Mouse (Mus musculus) brain, embryonic 18.5 days (tissue): ENCODE data around the gene Pgs1.

Source experiments
- DNase-seq: peaks from one replicate; pipeline ENCODE4 v3.0.0-alpha.2; 2012; ENCODE audit warnings: low read depth, low spot score

Pgs1 gene

DNA sequence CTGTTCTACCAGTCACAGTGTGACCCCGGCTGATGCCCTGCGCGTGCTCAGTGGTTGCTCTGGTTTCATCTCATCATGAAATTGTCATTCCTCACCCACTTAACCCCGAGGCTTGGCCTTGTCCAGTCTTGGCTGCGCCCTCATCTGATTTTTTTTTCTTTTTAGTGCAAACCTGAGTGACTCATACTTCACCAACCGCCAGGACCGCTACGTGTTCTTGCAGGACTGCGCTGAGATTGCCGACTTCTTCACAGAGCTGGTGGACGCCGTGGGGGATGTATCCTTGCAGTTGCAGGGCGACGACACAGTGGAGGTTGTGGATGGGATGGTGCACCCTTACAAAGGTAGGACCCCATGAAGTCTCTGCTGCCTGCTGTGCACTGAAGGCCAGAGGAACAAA is 17.1 kb downstream of the Pgs1 start:
- DNase-seq = no peak

DNA sequence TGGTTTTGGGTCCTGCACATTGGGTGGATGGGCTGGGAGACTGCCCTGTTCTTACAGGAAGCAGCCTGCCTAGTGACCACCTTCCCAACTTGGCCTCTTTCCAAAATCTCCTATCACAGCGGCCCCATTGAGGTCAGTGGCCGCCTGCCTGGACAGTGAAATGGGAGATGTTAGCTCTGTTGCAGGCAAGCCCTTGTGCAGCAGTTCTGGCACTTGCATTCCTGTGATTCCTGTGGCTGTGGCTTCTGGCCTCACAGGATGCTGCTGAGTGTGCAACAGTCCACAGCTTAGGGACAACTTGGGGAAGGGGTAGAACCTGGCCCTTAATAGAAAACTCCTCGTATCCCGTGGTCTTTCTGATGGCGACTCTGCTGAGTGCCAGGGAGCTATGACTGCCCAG is 17.6 kb downstream of the Pgs1 start:
- no peak for DNase-seq

DNA sequence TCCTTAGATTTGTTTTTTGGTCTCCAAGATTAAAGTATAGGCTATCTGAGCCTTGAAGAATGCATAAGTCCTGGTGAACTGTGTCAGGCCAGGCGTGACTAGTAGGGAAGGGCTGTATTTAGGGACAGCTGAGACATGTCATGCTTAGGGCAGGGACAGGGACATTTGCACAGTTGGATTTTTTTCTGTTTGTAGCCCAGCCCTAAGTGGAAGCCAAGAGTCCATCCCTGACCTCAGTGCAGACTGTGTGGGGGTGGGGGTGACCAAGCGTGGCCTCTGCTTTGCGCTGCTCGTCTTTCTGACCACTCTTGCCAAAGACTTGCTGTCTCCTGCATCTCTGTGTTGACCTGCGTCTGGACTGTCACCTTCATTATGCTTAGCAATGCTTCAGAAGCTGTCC is 18.1 kb downstream of the Pgs1 start:
- no peak for DNase-seq

DNA sequence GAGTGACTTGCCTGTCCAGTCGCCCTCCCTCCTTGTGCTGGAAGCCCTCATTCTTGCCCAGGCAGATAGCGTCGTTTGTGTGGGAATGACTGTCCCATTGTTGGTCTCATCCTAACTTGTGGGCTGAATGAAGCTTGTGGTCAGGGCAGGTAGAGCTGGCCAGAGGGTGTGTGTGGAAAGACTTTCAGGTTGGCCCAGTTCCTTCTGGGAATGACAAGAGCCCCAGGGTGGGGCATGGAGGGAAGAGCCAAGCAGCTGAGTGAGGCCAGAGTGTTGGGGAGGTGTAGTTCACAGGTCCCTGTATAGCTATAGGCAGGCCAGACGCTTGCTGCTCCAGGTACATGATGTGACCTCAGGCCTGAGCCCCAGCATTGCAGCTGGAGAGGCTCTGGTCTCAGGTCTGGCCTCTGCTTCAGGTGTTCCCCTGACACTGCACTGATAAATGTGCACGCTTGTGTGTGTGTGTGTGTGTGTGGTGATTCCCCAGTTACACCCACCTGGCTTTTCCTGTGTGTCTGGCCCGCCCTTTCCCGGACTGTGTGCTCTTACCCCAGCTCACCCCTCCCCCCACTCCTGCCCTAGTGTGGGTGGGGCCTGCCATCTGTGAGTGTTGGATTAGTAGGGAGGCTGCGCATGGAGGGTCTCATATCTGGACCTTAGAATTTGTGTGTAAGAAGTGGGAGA is 21.5 kb downstream of the Pgs1 start:
- no peak for DNase-seq

DNA sequence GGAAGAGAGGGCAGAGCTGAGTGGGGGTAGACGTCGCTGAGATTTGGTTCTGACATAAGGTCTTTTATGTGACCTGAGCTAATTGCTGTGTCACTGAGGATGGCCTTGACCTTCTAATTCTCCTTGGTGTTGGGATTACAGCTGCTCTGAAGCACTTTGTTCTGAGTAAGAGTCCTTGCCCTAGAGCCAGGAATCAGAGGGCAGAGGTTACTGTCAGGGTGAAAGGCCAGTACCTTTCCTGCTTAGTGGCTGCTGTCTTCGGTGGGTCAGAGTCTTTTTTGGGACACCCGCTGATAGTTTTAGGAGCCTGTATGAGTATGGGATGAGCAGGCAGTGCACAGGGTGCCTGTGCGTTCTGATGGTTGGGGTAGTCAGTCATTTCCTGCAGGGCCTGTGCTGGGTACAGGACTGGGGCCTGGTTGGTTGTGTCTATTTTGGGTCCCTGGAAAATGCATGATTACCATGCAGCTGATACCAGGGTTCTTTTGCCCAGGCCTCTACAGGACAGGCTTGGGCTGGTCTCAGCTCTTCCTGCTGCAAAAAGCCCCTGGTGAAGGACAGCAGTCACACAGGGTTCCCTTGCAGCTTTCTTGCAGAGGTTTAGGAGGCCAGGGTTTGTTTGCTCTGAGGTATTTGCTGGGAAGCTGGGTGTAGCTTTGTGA is 22.2 kb downstream of the Pgs1 start:
- DNase-seq = no peak

DNA sequence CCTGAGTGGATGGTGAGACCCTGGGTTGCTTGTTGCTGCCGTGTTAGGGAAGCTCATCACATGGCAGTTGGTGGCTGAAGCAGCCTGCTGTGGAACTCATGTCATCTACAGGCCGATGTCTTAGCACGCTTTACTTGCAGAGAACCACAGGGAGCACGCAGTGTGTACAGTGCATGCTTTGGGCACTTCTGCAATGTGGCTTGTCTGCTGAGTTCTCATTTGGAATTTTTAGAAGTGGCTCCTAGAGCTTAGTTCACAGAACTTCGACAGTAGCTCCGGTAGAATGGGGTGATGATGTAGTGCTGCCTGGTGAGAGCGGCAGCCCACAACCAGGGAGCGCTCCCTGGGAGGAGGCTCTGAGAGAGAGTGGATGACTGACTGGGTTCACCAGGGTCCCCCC is 22.8 kb downstream of the Pgs1 start:
- DNase-seq = no peak

DNA sequence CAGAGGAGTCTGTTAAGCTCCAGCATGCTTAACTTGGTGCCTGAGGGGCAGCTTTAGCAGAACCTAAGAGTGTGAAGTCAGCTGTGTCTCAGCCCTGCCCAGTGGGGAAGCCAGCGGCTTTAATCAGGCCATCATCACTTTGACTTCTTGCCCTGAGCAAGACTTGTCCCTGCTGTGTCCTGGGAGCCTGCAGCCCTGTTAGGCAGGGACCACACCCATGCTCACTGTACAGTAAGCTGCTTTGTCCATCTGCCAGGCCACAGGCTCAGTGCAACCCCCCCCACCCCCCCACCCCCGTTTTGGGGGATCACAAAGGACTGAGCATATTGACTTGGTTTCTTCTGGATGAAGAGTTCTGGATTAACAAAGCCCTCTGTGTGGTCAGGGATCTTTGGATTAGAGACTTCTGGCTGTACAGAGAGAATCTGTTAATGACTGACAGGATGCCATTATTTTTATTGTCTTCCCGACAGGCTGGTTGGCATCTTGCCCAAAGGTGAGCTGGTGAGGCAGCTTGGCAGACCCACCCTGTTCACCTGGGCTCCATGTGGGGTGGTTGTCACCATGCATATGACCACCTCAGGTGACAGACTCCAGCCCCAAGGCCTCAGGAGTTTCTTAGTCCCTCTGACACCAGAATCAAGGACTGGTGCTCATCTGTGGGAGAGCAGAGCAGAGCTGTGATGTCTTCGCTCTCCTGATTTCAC is 23.9 kb downstream of the Pgs1 start:
- no peak for DNase-seq

DNA sequence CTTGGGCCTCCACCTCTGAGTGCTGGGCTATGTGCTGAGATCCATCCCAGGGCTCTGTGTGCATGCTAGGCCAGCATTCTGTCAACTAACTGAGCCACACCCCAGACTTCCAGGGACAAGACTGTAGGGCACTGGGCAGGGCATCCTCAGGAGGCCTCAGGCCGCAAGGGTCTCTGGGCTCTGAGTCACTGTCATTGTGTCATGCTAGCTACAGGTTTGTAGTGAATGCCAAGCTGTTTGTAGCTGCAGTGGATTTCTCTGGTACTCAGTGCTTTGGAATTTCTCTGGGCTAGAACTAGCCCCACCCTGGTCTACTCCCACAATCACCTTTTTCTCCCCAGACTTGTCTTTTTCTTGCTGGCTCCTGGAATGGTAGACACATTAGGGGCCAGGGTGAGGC is 26.5 kb downstream of the Pgs1 start:
- DNase-seq = no peak

DNA sequence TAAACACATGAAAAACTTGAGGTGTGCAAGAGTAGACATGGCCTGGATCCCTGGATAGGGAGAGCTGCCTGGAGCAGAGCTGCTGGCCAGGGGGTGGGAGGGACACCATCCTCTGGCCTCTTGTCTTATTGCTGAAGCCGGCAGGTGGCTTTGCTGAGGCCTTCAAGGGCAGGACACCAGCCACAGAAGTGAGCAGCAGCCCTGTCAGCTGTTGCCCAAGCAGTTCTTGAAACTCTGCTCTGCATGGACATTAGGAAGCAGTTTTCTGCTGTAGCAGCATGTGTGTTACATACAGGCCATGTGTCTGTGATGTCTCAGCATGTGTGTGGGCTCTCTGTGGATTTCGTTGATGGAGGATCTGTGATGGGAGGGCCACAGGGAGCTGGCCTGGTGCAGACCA is 27.2 kb downstream of the Pgs1 start:
- DNase-seq = no peak

DNA sequence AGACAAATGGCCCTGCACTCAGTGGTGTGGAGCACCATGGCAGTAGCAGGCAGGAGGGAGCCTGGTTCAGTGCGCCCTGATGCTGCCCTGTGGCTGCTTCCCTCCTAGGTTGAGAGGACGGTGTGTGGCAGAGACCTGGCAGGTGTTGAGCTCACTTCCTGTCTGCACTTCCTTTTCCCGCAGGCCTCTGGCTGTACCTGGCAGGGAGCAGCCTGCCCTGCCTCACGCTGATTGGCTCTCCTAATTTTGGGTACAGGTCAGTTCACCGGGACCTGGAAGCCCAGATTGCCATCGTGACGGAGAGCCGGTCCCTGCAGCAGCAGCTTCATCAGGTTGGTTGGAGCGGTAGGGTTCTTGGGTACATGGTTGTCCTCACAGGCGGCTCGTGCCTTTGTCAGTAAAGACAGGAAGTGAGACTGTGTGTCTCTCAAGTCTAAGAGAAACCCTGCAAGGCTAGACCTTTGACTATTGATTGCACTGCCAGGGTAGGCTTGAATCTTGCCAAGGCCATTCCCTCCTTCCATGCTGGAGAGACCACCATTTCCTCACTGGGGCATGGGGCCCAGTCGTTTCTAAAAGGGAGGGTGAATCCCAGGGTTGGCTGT is 28.4 kb downstream of the Pgs1 start:
- no peak for DNase-seq

DNA sequence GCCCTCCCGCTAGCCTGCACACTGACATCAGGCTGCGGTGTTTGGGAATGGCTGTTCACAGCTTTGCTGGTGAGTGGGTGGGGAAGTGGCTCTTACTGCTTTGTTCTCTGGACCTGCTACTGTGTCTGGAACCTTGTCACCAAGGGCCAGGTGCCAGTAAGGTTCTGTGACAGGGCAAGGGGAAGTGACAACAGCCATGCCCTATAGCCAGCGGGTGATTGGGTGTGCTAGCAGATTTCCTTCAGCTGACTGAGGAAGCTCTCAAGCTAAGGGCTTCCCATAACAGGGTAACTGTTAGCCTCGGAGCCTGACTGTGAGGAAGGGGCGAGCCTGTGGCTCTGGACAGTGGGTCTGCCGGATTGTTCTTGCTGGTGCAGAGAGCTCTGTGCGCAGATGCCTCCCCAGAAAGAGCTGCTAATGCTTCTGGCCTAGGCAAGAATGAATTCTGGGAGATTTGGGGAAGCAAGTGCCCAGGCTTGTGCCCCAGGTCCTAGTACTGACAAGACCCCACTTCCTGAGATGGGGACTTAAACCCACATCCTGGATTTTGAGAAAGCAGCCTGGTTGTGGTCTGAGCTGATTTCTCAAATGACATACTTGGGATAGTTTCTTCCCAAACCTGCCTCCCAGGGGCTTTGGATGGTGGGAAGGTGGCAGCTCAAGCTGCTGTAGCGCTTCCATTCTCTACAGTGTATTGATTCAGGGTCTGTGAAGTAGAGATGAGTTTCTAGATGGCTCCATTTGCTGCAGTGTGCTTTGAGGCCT is 29.5 kb downstream of the Pgs1 start:
- no peak for DNase-seq

DNA sequence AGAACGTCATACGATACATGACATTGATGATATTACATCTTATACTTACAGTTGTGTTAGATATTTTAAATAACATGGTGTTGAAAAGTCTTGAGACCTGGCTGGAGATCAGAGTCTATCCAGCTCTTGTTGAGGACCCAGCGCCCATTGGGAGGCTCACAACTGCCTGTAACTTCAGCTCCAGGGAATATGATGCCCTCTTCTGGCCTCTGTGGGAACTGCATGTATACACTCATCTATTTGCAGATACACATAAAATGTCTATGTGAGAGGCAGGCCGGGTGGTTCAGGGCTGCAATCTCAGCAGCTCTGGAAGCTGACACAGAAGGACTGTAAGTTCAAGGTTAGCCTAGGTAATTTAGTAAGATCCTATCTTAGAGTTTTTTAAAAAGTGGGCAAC is 32.2 kb downstream of the Pgs1 start:
- DNase-seq = no peak

DNA sequence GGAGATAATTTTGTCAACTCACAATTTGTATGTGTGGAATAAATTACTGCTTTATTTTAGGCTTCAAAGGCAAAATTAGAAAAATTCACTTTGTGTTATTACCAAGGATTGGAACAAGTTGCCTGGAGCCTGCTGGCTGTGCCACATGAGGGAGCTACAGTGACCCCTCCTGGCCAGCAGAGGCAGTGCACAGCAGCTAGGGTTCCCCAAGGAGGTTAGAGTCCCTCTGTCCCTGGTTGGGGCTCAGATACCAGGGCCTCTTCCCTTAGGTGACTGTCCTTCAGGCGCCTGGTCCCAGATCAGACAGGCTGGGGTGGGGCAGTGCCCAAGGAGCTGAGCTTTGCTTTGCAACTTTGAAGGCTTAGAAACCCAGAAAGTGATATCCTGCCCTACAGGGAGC is 35.7 kb downstream of the Pgs1 start:
- DNase-seq = no peak

DNA sequence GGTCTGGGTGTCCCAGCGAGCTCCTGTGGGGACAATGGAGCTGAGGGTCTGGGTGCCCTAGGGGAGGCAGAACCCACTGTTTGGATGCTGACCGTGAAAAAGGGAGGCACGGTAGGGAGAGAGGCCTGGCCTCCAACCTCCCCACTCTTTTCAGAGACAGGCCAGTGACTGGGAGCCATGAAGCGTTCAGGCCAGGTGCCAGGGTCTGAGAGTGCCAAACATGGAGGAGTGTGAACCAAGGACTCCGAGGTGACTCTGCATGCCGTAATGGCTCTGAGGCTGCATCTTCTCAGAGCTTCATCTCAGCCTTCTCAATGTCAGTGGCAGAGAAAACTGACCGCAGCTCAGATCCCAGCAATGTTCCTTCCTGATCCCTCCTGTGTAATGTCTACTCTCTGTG is 37.4 kb downstream of the Pgs1 start:
- DNase-seq = no peak

DNA sequence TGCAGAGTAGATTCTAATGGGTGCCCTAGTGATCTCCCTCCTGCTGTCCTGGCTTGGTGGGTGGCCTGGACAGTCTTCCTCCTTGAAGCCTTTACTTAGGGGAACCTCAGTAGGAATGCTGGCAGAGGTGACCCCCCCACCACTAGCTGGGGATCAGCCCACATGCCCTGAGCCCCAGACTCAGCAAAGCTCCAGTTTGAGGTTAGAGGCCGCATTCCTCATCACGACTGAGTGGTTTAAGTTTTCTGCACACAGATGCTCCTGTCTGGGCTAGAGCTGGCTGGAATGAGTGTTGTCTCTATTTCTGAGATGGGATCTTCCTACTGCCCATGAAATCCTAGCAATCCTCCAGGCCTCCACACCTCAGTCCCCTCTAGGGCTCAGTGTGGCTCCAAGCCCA is 38.0 kb downstream of the Pgs1 start:
- no peak for DNase-seq

DNA sequence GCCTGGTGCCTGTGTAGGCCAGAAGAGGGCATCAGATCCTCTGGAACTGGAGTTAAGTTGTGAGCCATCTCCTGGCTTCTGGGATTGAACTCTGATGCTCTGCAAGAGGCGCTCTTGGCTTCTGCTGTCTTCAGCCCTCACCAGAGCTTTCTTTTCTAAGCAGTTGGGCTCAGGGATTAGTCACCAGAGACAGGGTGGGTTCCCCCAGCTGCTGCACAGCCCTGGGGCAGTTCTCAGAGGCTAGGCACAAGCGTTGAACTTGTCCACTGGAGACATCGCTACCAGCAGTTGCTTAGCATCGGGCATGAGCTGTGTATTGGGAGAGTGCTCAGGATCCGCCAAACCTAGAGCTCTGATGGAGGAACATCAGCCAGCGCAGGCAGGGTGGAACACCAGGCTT is 43.1 kb downstream of the Pgs1 start:
- no peak for DNase-seq

DNA sequence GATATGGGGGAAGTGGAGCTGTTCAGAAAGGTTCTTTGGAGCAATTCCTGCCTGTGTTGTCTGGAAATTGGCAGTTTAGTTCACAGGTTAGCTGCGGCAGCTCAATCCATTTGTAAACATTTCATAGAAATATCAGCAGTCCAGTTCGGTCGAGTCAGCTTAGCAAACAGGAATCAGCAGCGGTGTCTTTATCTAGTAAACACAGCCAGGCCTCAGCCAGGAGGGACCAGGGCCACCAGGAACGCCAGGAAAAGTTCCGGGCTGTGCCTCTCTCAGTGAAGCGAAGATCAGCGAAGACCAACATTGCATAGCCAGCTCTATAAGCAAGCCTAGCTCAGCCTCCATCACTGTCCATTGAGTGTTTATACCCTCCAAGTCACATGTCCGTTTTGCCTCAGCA is 45.0 kb downstream of the Pgs1 start:
- no peak for DNase-seq

DNA sequence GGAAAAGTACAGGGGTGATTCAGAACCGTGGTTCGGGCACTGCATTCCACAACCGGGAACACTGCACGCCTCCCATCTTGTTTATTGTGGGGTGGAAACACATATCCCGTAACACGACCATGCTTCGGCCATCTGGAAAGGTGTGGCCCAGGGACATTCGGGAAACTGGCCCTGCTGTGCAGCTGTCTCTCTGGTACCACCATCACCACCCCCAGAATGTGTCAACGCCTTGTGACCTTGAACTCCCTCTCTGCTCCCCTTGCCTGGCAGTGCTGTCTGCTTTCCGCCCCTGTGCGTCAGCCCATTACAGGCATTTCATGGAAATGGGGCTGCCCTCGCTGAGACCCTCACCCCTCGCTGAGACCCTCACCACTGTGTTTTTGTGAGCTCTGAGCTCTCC is 48.3 kb downstream of the Pgs1 start:
- no peak for DNase-seq

DNA sequence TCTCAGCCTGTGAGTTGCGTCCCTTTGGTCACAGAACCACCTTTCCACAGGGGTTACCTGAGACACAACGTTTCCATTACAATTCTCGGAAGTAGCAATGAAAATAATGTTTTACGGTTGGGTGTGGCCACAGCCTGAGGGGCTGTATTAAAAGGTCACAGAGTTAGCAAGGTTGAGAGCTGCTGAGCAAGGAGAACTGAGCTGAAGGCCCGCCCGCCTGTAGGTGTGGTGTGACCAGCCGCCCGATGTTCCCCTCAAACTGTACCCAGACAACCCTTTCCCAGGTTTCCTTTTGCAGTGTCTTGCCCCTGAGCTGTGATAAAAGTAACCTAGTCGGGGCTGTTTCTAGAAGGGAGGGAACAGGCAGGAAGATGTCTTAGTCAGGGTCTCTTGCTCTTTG is 49.0 kb downstream of the Pgs1 start:
- DNase-seq = no peak

DNA sequence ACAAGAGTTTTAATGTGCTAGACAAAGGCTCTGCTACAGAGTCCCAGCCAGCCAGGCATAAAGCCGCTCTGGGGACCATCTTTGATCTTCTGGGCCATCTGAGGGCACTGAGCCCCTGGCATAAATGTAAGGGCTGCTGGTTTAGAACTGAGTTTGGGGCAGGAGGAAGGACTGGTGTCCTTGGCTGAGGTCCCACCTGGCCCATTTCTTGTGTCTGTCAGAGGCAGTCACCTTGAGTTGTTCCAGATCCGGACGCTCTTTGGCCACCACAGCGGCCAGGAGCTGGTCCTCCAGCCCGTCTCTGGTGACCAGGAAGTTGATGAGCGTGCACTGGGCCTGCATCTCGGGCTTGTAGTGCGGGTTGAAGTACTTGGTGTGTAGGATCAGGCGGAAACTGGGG is 56.7 kb downstream of the Pgs1 start:
- no peak for DNase-seq

DNA sequence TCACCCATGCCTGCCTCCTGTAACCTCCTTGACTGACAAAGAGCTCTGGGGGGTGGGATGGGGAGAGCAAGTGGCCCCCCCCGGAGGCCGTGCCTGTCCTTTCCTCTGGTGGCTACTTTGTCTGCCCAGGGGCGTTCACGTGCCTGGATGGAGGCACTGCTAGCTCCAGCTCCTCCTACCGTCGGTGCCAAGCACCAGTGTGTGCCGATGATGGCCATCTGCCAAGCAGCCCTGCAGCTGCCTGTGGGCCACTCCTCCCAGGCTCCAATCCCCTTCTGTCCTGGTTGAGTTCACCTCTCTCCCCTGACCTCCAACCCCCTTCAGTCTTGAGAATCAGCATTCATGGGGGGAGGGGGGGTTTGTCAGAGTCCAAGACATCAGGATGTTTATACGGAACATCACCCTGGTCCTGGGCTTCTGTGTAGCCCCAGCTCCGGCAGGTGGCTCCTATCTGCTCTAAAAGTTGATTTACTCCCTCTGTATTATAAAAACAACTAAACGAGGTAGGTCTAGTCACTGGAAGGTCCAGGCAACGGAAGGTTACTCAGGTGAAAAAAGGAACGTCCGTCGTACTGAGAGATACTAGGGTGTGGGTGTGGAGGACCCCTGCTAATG is 57.3 kb downstream of the Pgs1 start:
- DNase-seq = no peak

DNA sequence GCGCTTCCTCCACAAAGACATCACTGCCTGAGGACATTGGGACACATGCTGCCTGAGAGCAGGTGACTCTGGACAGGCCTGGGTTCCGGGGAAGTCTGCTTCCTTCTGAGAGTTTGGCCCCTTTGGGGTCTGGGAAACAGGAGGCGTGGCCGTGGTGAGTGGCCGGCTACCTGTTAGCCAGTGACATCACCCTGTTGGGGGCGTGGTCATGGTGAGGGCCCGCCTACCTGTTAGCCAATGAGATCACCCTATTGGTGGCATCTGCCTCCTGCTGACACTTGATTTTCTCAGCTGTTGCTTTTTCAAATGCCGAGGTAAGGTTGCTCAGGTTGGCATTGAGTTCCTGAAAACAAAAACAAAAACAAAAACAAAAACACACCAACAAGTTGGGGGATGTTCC is 63.5 kb downstream of the Pgs1 start:
- DNase-seq = no peak
